Mouse (Mus musculus): Measurements from ENCODE around the gene Fcgr4. TPM values are rescaled to one million over a fixed set of nuclear protein-coding genes. Genes with fewer than 3 reads are reported as not detected.

Fcgr4 gene
- polyA plus RNA-seq, 1 experiment from 2014 or later: 1.3 TPM

DNA sequence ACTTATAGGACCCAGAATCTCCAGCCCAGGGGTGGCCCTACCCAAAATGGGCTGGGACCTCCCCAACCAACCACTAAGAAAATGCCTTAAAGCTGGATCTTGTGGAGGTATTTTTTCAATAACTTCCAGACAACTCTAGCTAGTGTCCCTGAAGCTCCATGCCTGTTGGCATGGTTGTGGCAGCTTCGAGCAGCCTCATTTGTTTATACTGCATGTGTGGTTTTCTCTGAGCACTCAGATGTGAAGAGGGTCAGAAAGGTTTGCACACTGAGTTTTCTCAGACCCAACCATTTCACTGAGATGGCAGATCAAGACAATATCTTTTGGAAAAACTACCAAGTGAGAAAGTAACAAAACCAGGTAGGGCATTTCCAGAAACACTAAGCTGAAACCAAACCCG, 36.4 kb upstream of the Fcgr4 start:
- Histone ChIP-seq H3K4me1 (ENCODE audit: control insufficient read depth, insufficient read depth, low read length) (no peaks in the 10 kb centered on the region), H3K27ac (ENCODE audit: low read length) (no peak overlapping the region), H3K36me3 (ENCODE audit: control insufficient read depth, insufficient read depth) (no peaks in the 10 kb centered on the region), H3K9ac (ENCODE audit: low read length) (no peak overlapping the region), H3K9me3 (replicated peaks; ENCODE audit: control insufficient read depth, low read length) (no peaks in the 10 kb centered on the region), H3K4me3 (ENCODE audit: low read length) (no peak overlapping the region), H3K27me3 (ENCODE audit: control insufficient read depth, insufficient read depth, low read length) (no peaks in the 10 kb centered on the region), H3K4me2 (ENCODE audit: low read depth, low read length) (no peak overlapping the region)
- WGBS: 72% methylated on average over 2 of the region's 2 CpGs
- no peak for ATAC-seq (replicated peaks; ENCODE audit: extremely low read depth, insufficient read depth, low FRiP score)

DNA sequence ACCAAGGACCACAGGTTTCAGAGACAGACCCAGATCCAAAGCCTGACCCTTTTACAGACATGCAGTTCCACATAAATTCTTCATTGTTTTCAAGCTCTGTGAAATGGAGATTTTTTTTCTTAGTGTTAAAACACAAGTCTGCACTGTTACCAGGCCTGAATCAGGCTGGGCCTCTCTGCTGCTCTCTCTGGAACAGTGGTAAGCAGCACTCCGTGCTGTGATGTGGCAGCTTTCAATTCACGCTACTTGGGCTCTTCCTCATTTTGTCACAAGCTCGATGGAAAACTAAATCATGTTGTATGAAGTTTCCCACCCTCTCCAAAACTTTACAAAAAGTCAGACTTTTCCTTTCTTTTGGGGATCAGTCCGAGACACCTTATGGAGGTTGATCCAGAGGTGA, 35.7 kb upstream of the Fcgr4 start:
- H3K4me2 ChIP-seq (ENCODE audit: low read depth, low read length): no peak overlapping the region
- H3K9ac ChIP-seq (ENCODE audit: low read length): no peak overlapping the region
- no peak for ATAC-seq (replicated peaks; ENCODE audit: extremely low read depth, insufficient read depth, low FRiP score)
- H3K4me1 ChIP-seq (ENCODE audit: control insufficient read depth, insufficient read depth, low read length): no peaks in the 10 kb centered on the region
- H3K4me3 ChIP-seq (ENCODE audit: low read length): no peak overlapping the region
- H3K27ac ChIP-seq (ENCODE audit: low read length): no peak overlapping the region
- no peaks in the 10 kb centered on the region for H3K9me3 ChIP-seq (replicated peaks; ENCODE audit: control insufficient read depth, low read length)
- no peaks in the 10 kb centered on the region for H3K27me3 ChIP-seq (ENCODE audit: control insufficient read depth, insufficient read depth, low read length)
- WGBS: 81% methylated on average over 4 of the region's 4 CpGs
- H3K36me3 ChIP-seq (ENCODE audit: control insufficient read depth, insufficient read depth): no peaks in the 10 kb centered on the region

DNA sequence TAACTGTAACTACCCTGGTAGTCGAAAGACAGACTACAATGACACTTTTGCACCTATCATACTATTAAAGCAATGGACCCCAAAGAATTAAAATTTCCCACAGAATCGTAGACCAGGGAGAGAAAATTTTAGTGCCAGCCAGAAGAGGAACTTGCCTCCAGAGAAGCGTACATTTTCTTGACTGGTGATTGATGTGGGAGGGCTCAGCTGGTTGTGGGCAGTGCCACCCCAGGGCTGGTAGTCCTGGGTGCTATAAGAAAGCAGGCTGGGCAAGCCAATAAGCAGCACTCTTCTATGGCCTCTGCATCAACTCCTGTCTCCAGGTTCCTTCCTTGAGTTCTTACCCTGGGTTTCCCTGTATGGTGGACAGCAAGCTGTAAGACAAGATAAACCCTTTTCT, 33.6 kb upstream of the Fcgr4 start:
- Histone ChIP-seq H3K9ac (ENCODE audit: low read length) (no peak overlapping the region), H3K4me2 (ENCODE audit: low read depth, low read length) (no peak overlapping the region), H3K4me3 (ENCODE audit: low read length) (no peak overlapping the region), H3K36me3 (ENCODE audit: control insufficient read depth, insufficient read depth) (no peaks in the 10 kb centered on the region), H3K4me1 (ENCODE audit: control insufficient read depth, insufficient read depth, low read length) (no peaks in the 10 kb centered on the region), H3K27me3 (ENCODE audit: control insufficient read depth, insufficient read depth, low read length) (no peaks in the 10 kb centered on the region), H3K27ac (ENCODE audit: low read length) (no peak overlapping the region), H3K9me3 (replicated peaks; ENCODE audit: control insufficient read depth, low read length) (no peaks in the 10 kb centered on the region)
- no peak for ATAC-seq (replicated peaks; ENCODE audit: extremely low read depth, insufficient read depth, low FRiP score)
- whole genome bisulfite sequencing: 75% methylated on average over 3 of the region's 3 CpGs

DNA sequence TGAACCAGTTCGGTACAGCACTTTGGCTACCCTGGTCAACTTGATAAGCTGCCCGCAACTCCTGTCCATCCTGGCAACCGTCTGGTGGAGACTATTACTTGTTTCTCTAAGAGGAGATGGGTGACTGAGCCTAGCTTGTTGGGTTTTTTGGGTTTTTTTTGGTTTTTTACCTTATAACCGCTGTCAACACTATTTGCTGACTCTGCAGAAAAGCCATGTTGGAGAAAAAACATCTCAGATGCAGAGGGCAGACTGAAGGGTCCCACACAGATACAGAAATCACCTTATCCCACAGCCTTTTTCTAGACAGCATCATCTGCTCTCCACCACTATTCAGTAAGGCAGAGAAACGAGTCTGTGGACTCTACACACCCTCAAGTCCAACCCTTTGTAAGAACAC, 32.9 kb upstream of the Fcgr4 start:
- Histone ChIP-seq H3K27ac (ENCODE audit: low read length) (no peak overlapping the region), H3K4me3 (ENCODE audit: low read length) (no peak overlapping the region), H3K36me3 (ENCODE audit: control insufficient read depth, insufficient read depth) (no peaks in the 10 kb centered on the region), H3K4me1 (ENCODE audit: control insufficient read depth, insufficient read depth, low read length) (no peaks in the 10 kb centered on the region), H3K9me3 (replicated peaks; ENCODE audit: control insufficient read depth, low read length) (no peaks in the 10 kb centered on the region), H3K27me3 (ENCODE audit: control insufficient read depth, insufficient read depth, low read length) (no peaks in the 10 kb centered on the region), H3K4me2 (ENCODE audit: low read depth, low read length) (no peak overlapping the region), H3K9ac (ENCODE audit: low read length) (no peak overlapping the region)
- 79% methylated on average over 5 of the region's 5 CpGs for WGBS
- ATAC-seq (replicated peaks; ENCODE audit: extremely low read depth, insufficient read depth, low FRiP score): no peak

DNA sequence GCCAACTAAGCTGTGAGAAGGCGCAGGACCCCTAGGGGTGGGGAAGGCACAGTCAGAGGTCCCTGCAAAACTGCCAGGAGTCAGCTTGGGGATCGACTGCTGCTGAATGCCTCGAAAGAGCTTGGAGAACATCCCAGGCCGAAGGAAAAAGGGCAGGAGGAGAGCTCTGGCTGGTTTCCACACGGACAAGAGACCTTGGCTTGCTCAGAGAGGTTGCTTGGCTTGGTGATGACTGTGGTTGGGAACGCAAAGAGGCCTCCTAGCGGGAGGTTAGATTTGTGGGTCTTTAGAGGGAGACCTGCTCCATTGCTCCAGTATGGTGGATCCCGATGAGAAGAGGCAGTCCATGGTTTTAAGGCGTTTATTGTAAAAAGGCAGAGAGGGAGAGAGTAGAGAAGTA, 29.1 kb upstream of the Fcgr4 start:
- no peak overlapping the region for H3K9ac ChIP-seq (ENCODE audit: low read length)
- ATAC-seq (replicated peaks; ENCODE audit: extremely low read depth, insufficient read depth, low FRiP score): no peak
- WGBS: 64% methylated on average over 9 of the region's 9 CpGs
- H3K27ac ChIP-seq (ENCODE audit: low read length): no peak overlapping the region
- H3K4me3 ChIP-seq (ENCODE audit: low read length): no peak overlapping the region
- H3K9me3 ChIP-seq (replicated peaks; ENCODE audit: control insufficient read depth, low read length): no peaks in the 10 kb centered on the region
- no peaks in the 10 kb centered on the region for H3K36me3 ChIP-seq (ENCODE audit: control insufficient read depth, insufficient read depth)
- no peak overlapping the region for H3K4me2 ChIP-seq (ENCODE audit: low read depth, low read length)
- H3K4me1 ChIP-seq (ENCODE audit: control insufficient read depth, insufficient read depth, low read length): no peaks in the 10 kb centered on the region
- H3K27me3 ChIP-seq (ENCODE audit: control insufficient read depth, insufficient read depth, low read length): no peaks in the 10 kb centered on the region

DNA sequence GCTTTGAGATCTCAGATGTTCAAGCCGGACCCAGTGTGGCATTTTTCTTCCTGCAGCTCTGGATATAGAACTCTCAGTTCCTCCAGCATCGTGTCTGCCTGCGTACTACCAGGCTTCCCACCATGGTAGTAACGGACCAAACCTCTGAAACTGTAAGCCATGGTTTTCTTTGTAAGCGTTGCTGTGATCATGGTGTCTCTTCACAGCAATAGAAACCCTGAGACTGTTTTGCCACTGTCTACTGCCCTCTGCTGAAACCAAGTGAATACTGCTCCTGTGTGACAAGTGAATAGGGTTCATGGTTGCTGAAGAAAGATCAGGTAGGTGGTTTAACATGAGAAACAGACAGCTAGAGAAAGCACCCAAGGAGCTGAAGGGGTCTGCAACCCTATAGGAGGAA, 26.2 kb upstream of the Fcgr4 start:
- 57% methylated on average over 5 of the region's 5 CpGs for WGBS
- H3K36me3 ChIP-seq (ENCODE audit: control insufficient read depth, insufficient read depth): no peaks in the 10 kb centered on the region
- no peaks in the 10 kb centered on the region for H3K9me3 ChIP-seq (replicated peaks; ENCODE audit: control insufficient read depth, low read length)
- no peak overlapping the region for H3K4me2 ChIP-seq (ENCODE audit: low read depth, low read length)
- H3K4me1 ChIP-seq (ENCODE audit: control insufficient read depth, insufficient read depth, low read length): no peaks in the 10 kb centered on the region
- no peak overlapping the region for H3K9ac ChIP-seq (ENCODE audit: low read length)
- no peak overlapping the region for H3K4me3 ChIP-seq (ENCODE audit: low read length)
- no peak overlapping the region for H3K27ac ChIP-seq (ENCODE audit: low read length)
- H3K27me3 ChIP-seq (ENCODE audit: control insufficient read depth, insufficient read depth, low read length): no peaks in the 10 kb centered on the region
- no peak; the same call in 1 of the 2 replicates for ATAC-seq (replicated peaks; ENCODE audit: extremely low read depth, insufficient read depth, low FRiP score)

DNA sequence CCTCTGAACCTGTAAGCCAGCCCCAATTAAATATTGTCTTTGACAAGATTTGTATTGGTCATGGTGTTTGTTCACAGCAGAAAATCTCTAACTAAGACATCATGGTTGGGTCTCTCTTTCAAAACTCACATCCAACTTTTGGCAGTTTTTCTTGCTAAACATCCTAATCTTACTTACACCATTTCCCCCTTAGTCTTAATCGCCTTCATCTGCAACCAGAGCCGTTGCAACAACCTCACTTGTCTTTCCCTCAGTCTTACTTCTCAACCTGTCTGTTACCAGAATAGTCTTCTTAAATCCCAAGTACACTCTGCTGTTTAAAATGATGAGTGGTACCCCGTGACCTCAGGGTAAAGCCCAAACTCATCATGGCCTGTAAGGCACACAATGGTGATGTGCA, 22.7 kb upstream of the Fcgr4 start:
- whole genome bisulfite sequencing: 64% methylated on average over 3 of the region's 3 CpGs
- ATAC-seq (replicated peaks; ENCODE audit: extremely low read depth, insufficient read depth, low FRiP score): no peak
- no peaks in the 10 kb centered on the region for H3K4me1 ChIP-seq (ENCODE audit: control insufficient read depth, insufficient read depth, low read length)
- H3K9me3 ChIP-seq (replicated peaks; ENCODE audit: control insufficient read depth, low read length): no peaks in the 10 kb centered on the region
- H3K4me3 ChIP-seq (ENCODE audit: low read length): no peak overlapping the region
- no peaks in the 10 kb centered on the region for H3K36me3 ChIP-seq (ENCODE audit: control insufficient read depth, insufficient read depth)
- no peak overlapping the region for H3K4me2 ChIP-seq (ENCODE audit: low read depth, low read length)
- no peaks in the 10 kb centered on the region for H3K27me3 ChIP-seq (ENCODE audit: control insufficient read depth, insufficient read depth, low read length)
- H3K9ac ChIP-seq (ENCODE audit: low read length): no peak overlapping the region
- no peak overlapping the region for H3K27ac ChIP-seq (ENCODE audit: low read length)

DNA sequence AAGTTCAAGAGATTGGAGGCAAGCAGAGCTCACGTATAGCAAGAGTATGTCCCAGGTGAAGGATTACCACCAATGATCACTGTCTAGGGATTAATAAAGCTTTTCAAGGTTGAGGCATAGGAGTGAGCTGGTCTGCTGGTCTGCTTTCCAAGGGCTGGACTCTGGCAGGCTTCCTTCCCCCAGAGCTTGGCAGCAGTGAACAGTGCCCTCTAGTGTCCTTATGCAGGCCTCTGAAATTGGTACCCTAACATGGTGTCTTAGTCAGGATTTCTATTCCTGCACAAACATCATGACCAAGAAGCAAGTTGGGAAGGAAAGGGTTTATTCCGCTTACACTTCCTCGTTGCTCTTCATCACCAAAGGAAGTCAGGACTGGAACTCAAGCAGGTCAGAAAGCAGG, 22.0 kb upstream of the Fcgr4 start:
- H3K36me3 ChIP-seq (ENCODE audit: control insufficient read depth, insufficient read depth): no peaks in the 10 kb centered on the region
- 34% methylated on average over 3 of the region's 3 CpGs for WGBS
- peak; percentile 37; the same call in 1 of the 2 replicates for ATAC-seq (replicated peaks; ENCODE audit: extremely low read depth, insufficient read depth, low FRiP score)

DNA sequence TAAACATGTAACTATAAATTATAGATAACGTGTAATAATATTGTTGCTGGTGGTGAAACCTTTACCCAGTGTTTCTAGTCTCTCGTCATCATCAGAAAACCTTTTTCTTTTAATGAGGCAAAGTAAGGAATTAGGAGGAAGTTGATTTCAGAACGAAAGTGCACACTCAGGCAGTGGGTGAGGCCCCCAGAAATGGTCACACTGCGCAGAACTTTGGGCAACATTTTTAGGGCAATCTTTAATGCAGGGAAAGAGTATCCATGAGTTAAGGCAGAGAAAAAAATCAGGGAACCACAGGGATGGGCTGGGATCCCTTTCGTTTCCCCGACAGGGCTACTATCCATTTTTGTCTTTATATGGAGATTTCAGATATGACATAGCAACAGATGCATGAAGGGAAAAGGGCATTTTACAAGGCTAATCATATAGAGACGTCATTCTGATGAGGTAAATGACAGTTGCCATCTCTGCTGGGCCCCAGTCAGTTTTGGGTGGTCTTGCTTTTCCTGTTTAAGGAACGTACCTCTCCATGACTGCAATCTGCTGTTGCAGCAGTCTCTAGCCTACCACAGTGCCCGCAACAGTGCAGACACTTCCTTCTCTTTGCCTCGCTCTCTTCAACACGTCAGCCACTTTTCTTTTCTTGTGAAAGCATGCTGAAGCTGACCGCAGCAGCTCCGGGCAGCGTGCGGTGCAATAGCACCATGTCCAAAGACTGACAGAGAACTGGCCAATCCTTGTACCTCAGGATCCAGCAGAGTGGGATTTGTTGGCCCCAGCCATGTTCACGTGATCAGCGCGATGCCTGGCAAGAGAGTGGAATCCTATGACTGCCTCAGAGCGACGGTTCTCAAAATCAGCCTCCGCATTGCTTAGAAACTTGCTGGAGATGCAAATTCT, 20.7 kb upstream of the Fcgr4 start:
- Histone ChIP-seq H3K9ac (ENCODE audit: low read length) (no peak overlapping the region), H3K4me3 (ENCODE audit: low read length) (peak overlapping the region; percentile 35), H3K27ac (ENCODE audit: low read length) (no peak overlapping the region), H3K9me3 (replicated peaks; ENCODE audit: control insufficient read depth, low read length) (no peaks in the 10 kb centered on the region), H3K36me3 (ENCODE audit: control insufficient read depth, insufficient read depth) (no peaks in the 10 kb centered on the region), H3K27me3 (ENCODE audit: control insufficient read depth, insufficient read depth, low read length) (no peaks in the 10 kb centered on the region), H3K4me2 (ENCODE audit: low read depth, low read length) (peak overlapping the region; percentile 55), H3K4me1 (ENCODE audit: control insufficient read depth, insufficient read depth, low read length) (no peaks in the 10 kb centered on the region)
- whole genome bisulfite sequencing: 46% methylated on average over 21 of the region's 21 CpGs
- ATAC-seq (replicated peaks; ENCODE audit: extremely low read depth, insufficient read depth, low FRiP score): peak; percentile 76; the same call in 1 of the 2 replicates

More for the DNA sequence above, 22.0 kb upstream of the Fcgr4 start:
- no peak overlapping the region for H3K4me3 ChIP-seq (ENCODE audit: low read length)
- H3K9ac ChIP-seq (ENCODE audit: low read length): no peak overlapping the region
- H3K27ac ChIP-seq (ENCODE audit: low read length): no peak overlapping the region
- H3K27me3 ChIP-seq (ENCODE audit: control insufficient read depth, insufficient read depth, low read length): no peaks in the 10 kb centered on the region
- no peaks in the 10 kb centered on the region for H3K9me3 ChIP-seq (replicated peaks; ENCODE audit: control insufficient read depth, low read length)
- no peak overlapping the region for H3K4me2 ChIP-seq (ENCODE audit: low read depth, low read length)
- H3K4me1 ChIP-seq (ENCODE audit: control insufficient read depth, insufficient read depth, low read length): no peaks in the 10 kb centered on the region
